In genomic region chr7:43495343-43496021, GRCm38 (mm10) we compare ENCODE assay signal across 9 mouse cellular contexts. TPM values are rescaled to one million over a fixed set of nuclear protein-coding genes. Genes with fewer than 3 reads are reported as not detected.
DNase-seq lines count a peak whose midpoint lies in the region; ATAC-seq and TF ChIP-seq lines count a peak whose summit lies in the region.
"Had no signal": no experiment of that assay in that cellular context is flagged by ENCODE, and none has a peak within 500 bp of the region (broad histone marks: within the 10 kb centered on the region; RNA-seq: fewer than 3 reads in every experiment).

No protein-coding gene starts in this region.

- 18% methylated on average over 21 of the region's 21 CpGs for WGBS in heart, adult 2 months
- 13% methylated on average over 21 of the region's 21 CpGs for WGBS in hindbrain, embryonic 10.5 days
- WGBS in midbrain, embryonic 16.5 days: 11% methylated on average over 21 of the region's 21 CpGs

- peak; percentile 58 for TF ChIP-seq CTCF in heart, adult 2 months (IDR thresholded peaks at IDR 0.05)

- H3K4me3 ChIP-seq in heart, adult 2 months: no peak overlapping the region
- peak overlapping the region in 1 of 2 experiments; percentile 33; a peak in 2 of 4 replicates for H3K4me3 ChIP-seq in ES-E14 (ENCODE audit: insufficient read depth in 1 of 2, low read depth in 1 of 2, low read length in 2 of 2, poor library complexity in 1 of 2, severe bottlenecking in 1 of 2)
- H3K4me3 ChIP-seq in hindbrain, embryonic 10.5 days: no peak overlapping the region
- no peak overlapping the region for H3K4me3 ChIP-seq in midbrain, embryonic 16.5 days (ENCODE audit: low read depth, low read length)

- no peaks in the 10 kb centered on the region for H3K4me1 ChIP-seq in heart, adult 2 months (ENCODE audit: control insufficient read depth, insufficient read depth, low read length)
- peaks cover 0 to 6% of the 10 kb centered on the region in 2 experiments; a peak in 1 of 4 replicates for H3K4me1 ChIP-seq in ES-E14 (ENCODE audit: control insufficient read depth in 2 of 2, insufficient read depth in 2 of 2, low read length in 2 of 2, poor library complexity in 1 of 2)
- peaks cover 4% of the 10 kb centered on the region; the same call in 1 of the 2 replicates for H3K4me1 ChIP-seq in hindbrain, embryonic 10.5 days (replicated peaks)
- H3K4me1 ChIP-seq in midbrain, embryonic 16.5 days (ENCODE audit: control insufficient read depth, insufficient read depth, low read length): peaks cover 3% of the 10 kb centered on the region; the same call in 1 of the 2 replicates

- in situ Hi-C loops in ES-E14 (cut with MboI; ENCODE audit: low sequenced_read_pairs in 2 of 2, unreplicated experiment in 2 of 2): no loop called here

- H3K79me2 ChIP-seq in heart, adult 2 months (replicated peaks; ENCODE audit: control insufficient read depth, insufficient read depth, low read length): no peaks in the 10 kb centered on the region

- TF ChIP-seq EP300 in heart, adult 2 months (IDR thresholded peaks at IDR 0.05; ENCODE audit: insufficient read depth, low read depth, low read length): no peak

- no peak for TF ChIP-seq POLR2A in heart, adult 2 months (IDR thresholded peaks at IDR 0.05; ENCODE audit: insufficient read depth, low read depth, low read length)

- no peaks in the 10 kb centered on the region for H3K36me3 ChIP-seq in heart, adult 2 months (ENCODE audit: control insufficient read depth, insufficient read depth, low read length)
- H3K36me3 ChIP-seq in ES-E14 (ENCODE audit: control insufficient read depth, insufficient read depth, low read length, poor library complexity, severe bottlenecking): no peaks in the 10 kb centered on the region
- no peaks in the 10 kb centered on the region for H3K36me3 ChIP-seq in hindbrain, embryonic 10.5 days
- H3K36me3 ChIP-seq in midbrain, embryonic 16.5 days (ENCODE audit: control insufficient read depth, insufficient read depth, low read length): no peaks in the 10 kb centered on the region

- H3K9me3 ChIP-seq in ES-E14 (ENCODE audit: control insufficient read depth, insufficient read depth, low read depth, low read length): no peaks in the 10 kb centered on the region
- H3K9me3 ChIP-seq in hindbrain, embryonic 10.5 days: peaks cover 12% of the 10 kb centered on the region; the same call in 1 of the 2 replicates
- no peaks in the 10 kb centered on the region for H3K9me3 ChIP-seq in midbrain, embryonic 16.5 days (replicated peaks; ENCODE audit: control insufficient read depth, low read length, poor library complexity, severe bottlenecking)

- no peak for DNase-seq in heart, adult 2 months
- DNase-seq in heart, adult 11 months: no peak
- DNase-seq in ES-E14 (ENCODE audit: low read depth, low spot score): peak; percentile 67
- peak; percentile 85 to 89 for DNase-seq in cerebellum, postnatal 14 days
- DNase-seq in hindbrain, embryonic 10.5 days (ENCODE audit: low spot score): peak; percentile 45
- peak; percentile 36 to 59 for DNase-seq in layer of hippocampus, postnatal 14 days (ENCODE audit: low spot score in 2 of 2)

- H3K9ac ChIP-seq in heart, adult 2 months (ENCODE audit: low read depth, low read length): no peak overlapping the region
- H3K9ac ChIP-seq in ES-E14 (ENCODE audit: insufficient read depth, low read depth, low read length, poor library complexity, severe bottlenecking): no peak overlapping the region
- H3K9ac ChIP-seq in midbrain, embryonic 16.5 days (ENCODE audit: low read depth, low read length): 0 out of 2 replicates have a peak overlapping the region, but pooled peaks have one; percentile 7

- no peak overlapping the region for H3K27ac ChIP-seq in heart, adult 2 months
- H3K27ac ChIP-seq in ES-E14 (ENCODE audit: insufficient read depth, low read depth, low read length, poor library complexity, severe bottlenecking): no peak overlapping the region
- H3K27ac ChIP-seq in hindbrain, embryonic 10.5 days: no peak overlapping the region
- no peak overlapping the region for H3K27ac ChIP-seq in midbrain, embryonic 16.5 days (ENCODE audit: low read length)

- intact Hi-C loops in heart, adult 2 months (cut with DNase I): no loop called here

- no peak overlapping the region for H3K4me2 ChIP-seq in midbrain, embryonic 16.5 days (ENCODE audit: low read length)

- H3K27me3 ChIP-seq in heart, adult 2 months (ENCODE audit: control insufficient read depth, insufficient read depth, low read length): no peaks in the 10 kb centered on the region
- peaks cover 10% of the 10 kb centered on the region; the same call in 1 of the 2 replicates for H3K27me3 ChIP-seq in hindbrain, embryonic 10.5 days (ENCODE audit: insufficient read depth, poor library complexity, severe bottlenecking)
- no peaks in the 10 kb centered on the region for H3K27me3 ChIP-seq in midbrain, embryonic 16.5 days (ENCODE audit: control insufficient read depth, insufficient read depth, low read depth, low read length)

- peak; percentile 46; the same call in 1 of the 2 replicates for ATAC-seq in midbrain, embryonic 16.5 days
- no peak for ATAC-seq in erythroblast, adult 5-6 weeks (replicated peaks; ENCODE audit: low FRiP score, poor library complexity, severe bottlenecking)

TF ChIP-seq in ES-E14, 5 proteins besides CTCF, POLR2A, EP300 and RAD21:
- TF ChIP-seq ZC3H11A (IDR thresholded peaks at IDR 0.05; ENCODE audit: borderline replicate concordance, low read depth, low read length) (peak; percentile 49; the same call in 1 of the 2 replicates), MAFK (IDR thresholded peaks at IDR 0.05; ENCODE audit: insufficient read depth, low read depth, low read length) (no peak), HCFC1 (IDR thresholded peaks at IDR 0.05; ENCODE audit: borderline replicate concordance, insufficient read depth, low read length) (no peak)

RNA-seq across cellular contexts. Expression of gene Iglon5, which starts 5.6 kb away (rescaled TPM):
- total RNA-seq in heart, adult 2 months (2021): under 1 TPM; 0.14 to 0.16 TPM
- polyA plus RNA-seq in heart, adult 2 months (2012; rRNA removed): 0.56 and 0.78 TPM in 2 replicates
- 0.95 and 1.7 TPM in 2 replicates for total RNA-seq in ES-E14 (2012; rRNA removed)
- polyA plus RNA-seq in hindbrain, embryonic 10.5 days (2016; fragmentation: Nextera tagmentation; extraction: Ambion mirVana): 0.80 and 2.2 TPM in 2 replicates
- total RNA-seq in layer of hippocampus, postnatal 14 days (2021): 10 to 100 TPM; 43.2 to 45.0 TPM
- polyA plus RNA-seq in midbrain, embryonic 16.5 days (2015; fragmentation: Nextera tagmentation; extraction: Ambion mirVana): 7.1 and 7.7 TPM in 2 replicates
- total RNA-seq in erythroblast, adult 5-6 weeks (2015; ENCODE audit: low replicate concordance): not detected in 2 replicates
- not detected in 2 replicates for total RNA-seq in erythroblast, adult 5-6 weeks (2017; ENCODE audit: low replicate concordance)
- polyA plus RNA-seq: heart, embryonic 16.5 days had no signal

RNA-seq across cellular contexts. Expression of gene 4931406B18Rik, which starts 10.3 kb away (rescaled TPM):
- total RNA-seq in heart, adult 2 months (2021): not detected
- not detected in 2 replicates for polyA plus RNA-seq in heart, adult 2 months (2012; rRNA removed)
- total RNA-seq in ES-E14 (2012; rRNA removed): not detected in 2 replicates
- polyA plus RNA-seq in hindbrain, embryonic 10.5 days (2016; fragmentation: Nextera tagmentation; extraction: Ambion mirVana): not detected in 2 replicates
- not detected for total RNA-seq in layer of hippocampus, postnatal 14 days (2021)
- not detected in 2 replicates for polyA plus RNA-seq in midbrain, embryonic 16.5 days (2015; fragmentation: Nextera tagmentation; extraction: Ambion mirVana)
- total RNA-seq in erythroblast, adult 5-6 weeks (2015; ENCODE audit: low replicate concordance): not detected in 2 replicates
- total RNA-seq in erythroblast, adult 5-6 weeks (2017; ENCODE audit: low replicate concordance): not detected in 2 replicates
- polyA plus RNA-seq: heart, embryonic 16.5 days had no signal

RNA-seq across cellular contexts. Expression of gene Vsig10l, which starts 32.5 kb away (rescaled TPM):
- total RNA-seq in heart, adult 2 months (2021): 1 to 10 TPM; 1.0 to 1.1 TPM
- 3.0 TPM in 2 replicates for polyA plus RNA-seq in heart, adult 2 months (2012; rRNA removed)
- 2.9 and 3.6 TPM in 2 replicates for total RNA-seq in ES-E14 (2012; rRNA removed)
- 1.5 and 3.8 TPM in 2 replicates for polyA plus RNA-seq in hindbrain, embryonic 10.5 days (2016; fragmentation: Nextera tagmentation; extraction: Ambion mirVana)
- total RNA-seq in layer of hippocampus, postnatal 14 days (2021): 1 to 10 TPM; 2.6 to 3.5 TPM
- 15.5 and 15.7 TPM in 2 replicates for polyA plus RNA-seq in midbrain, embryonic 16.5 days (2015; fragmentation: Nextera tagmentation; extraction: Ambion mirVana)
- 2.5 and 3.7 TPM in 2 replicates for total RNA-seq in erythroblast, adult 5-6 weeks (2015; ENCODE audit: low replicate concordance)
- 1.3 and 1.4 TPM in 2 replicates for total RNA-seq in erythroblast, adult 5-6 weeks (2017; ENCODE audit: low replicate concordance)

RNA-seq across cellular contexts. Expression of gene Cd33, which starts 48.7 kb away (rescaled TPM):
- total RNA-seq in heart, adult 2 months (2021): 1 to 10 TPM; 2.4 to 3.5 TPM
- polyA plus RNA-seq in heart, adult 2 months (2012; rRNA removed): 7.6 and 7.9 TPM in 2 replicates
- 0.04 and 0.16 TPM in 2 replicates for total RNA-seq in ES-E14 (2012; rRNA removed)
- 0.61 and 1.2 TPM in 2 replicates for polyA plus RNA-seq in hindbrain, embryonic 10.5 days (2016; fragmentation: Nextera tagmentation; extraction: Ambion mirVana)
- 1 to 10 TPM; 6.5 to 6.8 TPM for total RNA-seq in layer of hippocampus, postnatal 14 days (2021)
- 0.67 and 1.4 TPM in 2 replicates for polyA plus RNA-seq in midbrain, embryonic 16.5 days (2015; fragmentation: Nextera tagmentation; extraction: Ambion mirVana)
- 20.8 and 23.8 TPM in 2 replicates for total RNA-seq in erythroblast, adult 5-6 weeks (2015; ENCODE audit: low replicate concordance)
- total RNA-seq in erythroblast, adult 5-6 weeks (2017; ENCODE audit: low replicate concordance): 9.1 and 12.0 TPM in 2 replicates

RNA-seq across cellular contexts. Expression of gene Gm45233, which starts 51.6 kb away (rescaled TPM):
- total RNA-seq in heart, adult 2 months (2021): under 1 TPM; 0.73 to 0.82 TPM
- polyA plus RNA-seq in heart, adult 2 months (2012; rRNA removed): 2.2 and 4.7 TPM in 2 replicates
- not detected in 2 replicates for total RNA-seq in ES-E14 (2012; rRNA removed)
- polyA plus RNA-seq in hindbrain, embryonic 10.5 days (2016; fragmentation: Nextera tagmentation; extraction: Ambion mirVana): 0.47 and 0.51 TPM in 2 replicates
- 1 to 10 TPM in 1 of 2 experiments, under 1 TPM in 1; 0.93 to 1.1 TPM for total RNA-seq in layer of hippocampus, postnatal 14 days (2021)
- polyA plus RNA-seq in midbrain, embryonic 16.5 days (2015; fragmentation: Nextera tagmentation; extraction: Ambion mirVana): 0.36 and 1.2 TPM in 2 replicates
- not detected in 2 replicates for total RNA-seq in erythroblast, adult 5-6 weeks (2015; ENCODE audit: low replicate concordance)
- total RNA-seq in erythroblast, adult 5-6 weeks (2017; ENCODE audit: low replicate concordance): not detected in 2 replicates

Comparison
In these comparisons a context has a peak if more than half of its experiments do, and no peak if none do; other contexts are left out.
1. DNase-seq: peak in ES-E14 (single experiment), cerebellum, postnatal 14 days (2 of 2), hindbrain, embryonic 10.5 days (single experiment) and layer of hippocampus, postnatal 14 days (2 of 2); none in heart, adult 2 months (0 of 2) and heart, adult 11 months (single experiment).
2. RNA of gene Iglon5, which starts 5.6 kb away (total RNA-seq): 43.2 to 45.0 TPM in layer of hippocampus, postnatal 14 days; 0.95 to 1.7 TPM in ES-E14, 0.14 to 0.16 TPM in heart, adult 2 months and not detected in erythroblast, adult 5-6 weeks; every median in the first group is over 10 times any median in the second.